Mouse (Mus musculus) ovary, adult 18-20 months (tissue): ENCODE results near the gene Sptlc2.
"Not testable (repeated sequence)": the region's sequence is repeated elsewhere in the genome, so short reads cannot be mapped to it uniquely, and the experiment has no call there.

Experiments used
- DNase-seq: peaks from one replicate; pipeline ENCODE4 v3.0.0; 2022; ENCODE audit warnings: low spot score, mixed read lengths

Gene Sptlc2

GRCm38 (mm10) chr12:87278118-87278730 is 109.9 kb downstream of the Sptlc2 start:
- peak; percentile 64 for DNase-seq

GRCm38 (mm10) chr12:87277251-87277650 is 110.9 kb downstream of the Sptlc2 start:
- not testable (repeated sequence) for DNase-seq

- no peak for DNase-seq
These were observed 113.0 kb downstream of the Sptlc2 start for GRCm38 (mm10) chr12:87274853-87275831.

- no peak for DNase-seq
These were observed 120.5 kb downstream of the Sptlc2 start for GRCm38 (mm10) chr12:87267682-87268081.

- no peak for DNase-seq
These were observed 121.1 kb downstream of the Sptlc2 start for GRCm38 (mm10) chr12:87266827-87267603.

- DNase-seq, result peak; percentile 88
These were observed 121.9 kb downstream of the Sptlc2 start, which contains the start of the genes Vipas39 and Ahsa1 for GRCm38 (mm10) chr12:87266108-87266826. Vipas39 (minus strand) TSS chr12:87266256. Ahsa1 (plus strand) TSS chr12:87266479.

GRCm38 (mm10) chr12:87265444-87265843 is 122.7 kb downstream of the Sptlc2 start:
- DNase-seq, result no peak

GRCm38 (mm10) chr12:87260562-87260961 is 127.6 kb downstream of the Sptlc2 start:
- DNase-seq, result no peak

- no peak for DNase-seq
These were observed 131.5 kb downstream of the Sptlc2 start for GRCm38 (mm10) chr12:87256629-87257028.
